Mouse (Mus musculus) neural tube, embryonic 12.5 days (tissue): ENCODE data around the gene Acsl3. TPM values are rescaled to one million over a fixed set of nuclear protein-coding genes. Genes with fewer than 3 reads are reported as not detected.
A peak's percentile ranks its signal among the peaks of the same experiment; 100 is the strongest.

Experiments
- ATAC-seq: fragments of 200-750 bp; cut with Nextera tagmentation; 2 replicates; pipeline ENCODE4 v1.8.0; 2017; ENCODE audit warnings: low read depth, mild to moderate bottlenecking, moderate TSS enrichment, moderate library complexity; ENCODE audit not compliant: low FRiP score
- H3K27ac ChIP-seq: fragments of 300-500 bp; sonication (generic); 2 replicates; pipeline ENCODE4 v1.5.1; 2016
- H3K27me3 ChIP-seq: fragments of 300-500 bp; sonication (generic); replicated peaks from 2 replicates; pipeline ENCODE4 v1.6.1; 2016; ENCODE audit warnings: mild to moderate bottlenecking
- H3K36me3 ChIP-seq: fragments of 300-500 bp; sonication (generic); 2 replicates; pipeline ENCODE4 v1.6.1; 2016; ENCODE audit warnings: mild to moderate bottlenecking
- H3K4me1 ChIP-seq: fragments of 300-500 bp; sonication (generic); 2 replicates; pipeline ENCODE4 v1.6.1; 2016
- H3K4me2 ChIP-seq: fragments of 300-500 bp; sonication (generic); replicated peaks from 2 replicates; pipeline ENCODE4 v1.6.1; 2016; ENCODE audit warnings: mild to moderate bottlenecking
- H3K4me3 ChIP-seq: fragments of 300-500 bp; sonication (generic); 2 replicates; pipeline ENCODE4 v1.5.1; 2016
- H3K9ac ChIP-seq: fragments of 300-500 bp; sonication (generic); 2 replicates; pipeline ENCODE4 v1.6.1; 2016; ENCODE audit warnings: mild to moderate bottlenecking
- H3K9me3 ChIP-seq: fragments of 300-500 bp; sonication (generic); 2 replicates; pipeline ENCODE4 v1.6.1; 2016; ENCODE audit warnings: mild to moderate bottlenecking
- WGBS: fragments of 180-500 bp; shearing (Covaris S2); methylation state at CpG from one replicate; pipeline ENCODE4 v1.1.7; 2016; 5-methylcytosine and 5-hydroxymethylcytosine counted together
- polyA plus RNA-seq: library from polyadenylated mRNA; unstranded; fragments of >200 nt; fragmentation: Nextera tagmentation; extraction: Ambion mirVana; gene quantifications from 2 replicates; pipeline ENCODE4 v1.2.1, GENCODE M21; 2016

Gene Acsl3
- polyA plus RNA-seq, 1 experiment from 2014 or later = 82.2 TPM

DNA sequence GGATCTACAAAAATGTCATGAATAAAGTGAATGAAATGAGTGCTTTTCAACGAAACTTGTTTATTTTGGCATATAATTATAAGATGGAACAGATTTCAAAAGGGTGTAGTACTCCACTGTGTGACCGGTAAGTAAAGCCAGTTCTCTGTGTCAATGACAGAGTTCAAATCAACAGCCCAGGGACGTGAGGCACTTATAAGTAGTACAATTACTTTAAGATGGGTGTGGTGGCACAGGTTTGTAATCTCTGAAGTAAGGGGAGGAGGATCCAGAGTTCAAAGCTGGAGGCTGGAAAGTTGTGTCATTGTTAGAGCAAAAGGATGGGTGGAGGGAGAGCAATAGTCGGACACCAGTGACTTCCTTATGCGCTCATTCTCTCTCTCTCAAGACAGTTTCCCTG, 39.3 kb downstream of the Acsl3 start:
- Histone ChIP-seq H3K27me3 (no peaks in the 10 kb centered on the region), H3K9ac (no peak overlapping the region), H3K9me3 (no peaks in the 10 kb centered on the region), H3K4me3 (no peak overlapping the region), H3K4me2 (no peak overlapping the region), H3K36me3 (peaks cover 76% of the 10 kb centered on the region), H3K4me1 (no peaks in the 10 kb centered on the region), H3K27ac (no peak overlapping the region)
- 91% methylated on average over 5 of the region's 5 CpGs for WGBS
- no peak for ATAC-seq

DNA sequence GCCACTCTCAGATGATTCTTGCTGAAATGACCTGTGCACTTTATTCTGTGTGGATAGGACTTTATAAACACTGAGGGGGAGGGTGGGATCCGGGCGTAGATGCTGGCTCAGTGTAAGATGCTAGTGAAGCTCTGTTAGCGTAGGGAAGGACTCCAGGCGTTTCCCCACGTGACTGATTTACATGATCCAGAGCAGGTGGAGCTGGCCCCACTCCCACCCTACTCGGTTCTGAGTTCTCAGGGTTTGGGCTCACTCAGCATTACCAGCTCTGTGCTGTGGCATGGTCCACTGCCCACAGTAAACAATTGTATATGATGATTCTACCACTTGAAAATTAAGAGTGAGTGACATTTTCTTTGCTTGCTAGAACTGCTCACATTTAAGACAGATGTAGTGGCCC, 40.5 kb downstream of the Acsl3 start:
- no peaks in the 10 kb centered on the region for H3K4me1 ChIP-seq
- no peaks in the 10 kb centered on the region for H3K27me3 ChIP-seq
- peaks cover 76% of the 10 kb centered on the region for H3K36me3 ChIP-seq
- no peak overlapping the region for H3K4me2 ChIP-seq
- H3K9ac ChIP-seq = no peak overlapping the region
- no peak overlapping the region for H3K4me3 ChIP-seq
- no peak for ATAC-seq
- 82% methylated on average over 6 of the region's 6 CpGs for WGBS
- no peaks in the 10 kb centered on the region for H3K9me3 ChIP-seq
- no peak overlapping the region for H3K27ac ChIP-seq

DNA sequence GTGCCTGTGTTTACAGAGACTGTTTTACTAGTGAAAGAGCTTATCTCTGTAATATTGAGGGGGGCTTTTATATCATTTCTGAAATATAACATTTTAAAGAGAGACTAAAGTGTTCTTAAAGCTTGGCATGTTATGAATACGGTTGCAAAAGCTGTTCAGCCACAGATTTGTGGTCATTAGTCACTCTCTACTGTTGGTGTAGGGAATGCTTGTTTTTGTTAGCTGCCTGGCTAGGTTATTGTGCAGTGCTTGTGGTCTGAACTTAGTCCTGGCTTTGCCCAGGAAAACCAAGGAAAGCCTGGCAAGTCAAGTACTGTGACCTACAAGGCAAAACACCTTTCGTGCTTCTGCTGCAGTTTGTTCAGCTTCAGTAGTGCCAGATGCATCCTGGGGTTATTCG, 44.1 kb downstream of the Acsl3 start:
- no peaks in the 10 kb centered on the region for H3K9me3 ChIP-seq
- no peak overlapping the region for H3K4me2 ChIP-seq
- no peaks in the 10 kb centered on the region for H3K27me3 ChIP-seq
- WGBS = 96% methylated on average over 3 of the region's 3 CpGs
- ATAC-seq = no peak
- H3K4me1 ChIP-seq = no peaks in the 10 kb centered on the region
- peaks cover 74% of the 10 kb centered on the region for H3K36me3 ChIP-seq
- no peak overlapping the region for H3K4me3 ChIP-seq
- H3K9ac ChIP-seq = no peak overlapping the region
- H3K27ac ChIP-seq = no peak overlapping the region

DNA sequence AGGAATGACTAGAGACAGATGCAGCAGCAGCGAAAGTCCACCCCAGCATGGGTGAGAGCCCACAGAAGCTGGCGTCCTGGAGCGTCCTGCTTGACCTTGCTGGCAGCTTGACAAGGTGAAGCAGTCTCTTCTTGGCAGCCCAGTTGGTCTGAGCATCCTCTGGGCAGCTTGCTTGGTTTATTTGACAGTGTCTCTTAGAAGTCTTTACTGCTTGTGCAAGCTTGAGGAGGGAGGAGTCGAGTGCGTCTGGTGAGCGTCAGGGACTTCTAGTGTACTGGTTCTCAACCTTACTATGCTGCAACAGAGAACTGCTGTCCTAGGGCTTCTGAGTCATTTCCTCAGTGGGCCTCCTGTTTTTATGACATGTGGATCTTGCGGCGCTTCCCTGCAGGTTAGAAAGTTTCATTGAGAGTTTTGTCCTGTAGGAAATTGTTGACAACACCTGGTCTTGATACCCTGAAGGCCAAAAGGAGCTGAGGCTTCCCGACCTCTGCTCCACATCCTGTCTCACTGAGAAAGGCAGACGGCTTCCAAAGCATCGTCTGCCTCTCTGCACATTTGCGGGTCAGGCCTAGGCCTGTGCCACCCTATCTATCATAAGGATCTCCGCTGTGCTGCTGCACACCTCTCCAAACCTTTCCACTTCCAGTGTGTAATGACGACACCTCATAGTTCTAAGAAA, 44.8 kb downstream of the Acsl3 start:
- 80% methylated on average over 14 of the region's 14 CpGs for WGBS
- ATAC-seq = no peak
- H3K36me3 ChIP-seq = peaks cover 68% of the 10 kb centered on the region
- no peak overlapping the region for H3K27ac ChIP-seq
- H3K9ac ChIP-seq = no peak overlapping the region
- no peak overlapping the region for H3K4me2 ChIP-seq
- H3K27me3 ChIP-seq = no peaks in the 10 kb centered on the region
- no peaks in the 10 kb centered on the region for H3K9me3 ChIP-seq
- no peak overlapping the region for H3K4me3 ChIP-seq
- H3K4me1 ChIP-seq = no peaks in the 10 kb centered on the region

DNA sequence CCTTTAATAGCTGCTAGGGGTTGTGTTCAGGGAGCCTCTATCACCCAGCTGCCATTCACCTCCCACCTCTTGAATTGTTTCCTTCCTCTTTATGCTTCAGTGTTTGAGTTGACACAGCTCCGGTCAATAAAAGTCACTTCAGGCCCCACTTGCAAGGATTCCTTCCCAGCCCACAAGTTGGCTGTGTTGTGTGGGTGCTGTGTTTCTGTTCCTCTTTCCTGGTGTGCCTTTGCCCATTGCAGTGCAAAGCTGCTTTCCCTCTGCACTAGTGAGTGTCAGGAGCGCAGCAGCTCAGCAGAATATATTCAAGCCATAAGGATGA, 45.3 kb downstream of the Acsl3 start:
- H3K27me3 ChIP-seq = no peaks in the 10 kb centered on the region
- peaks cover 66% of the 10 kb centered on the region for H3K36me3 ChIP-seq
- ATAC-seq = no peak
- H3K4me3 ChIP-seq = no peak overlapping the region
- 87% methylated on average over 2 of the region's 2 CpGs for WGBS
- H3K9ac ChIP-seq = no peak overlapping the region
- H3K27ac ChIP-seq = no peak overlapping the region
- H3K4me1 ChIP-seq = no peaks in the 10 kb centered on the region
- no peaks in the 10 kb centered on the region for H3K9me3 ChIP-seq
- no peak overlapping the region for H3K4me2 ChIP-seq

DNA sequence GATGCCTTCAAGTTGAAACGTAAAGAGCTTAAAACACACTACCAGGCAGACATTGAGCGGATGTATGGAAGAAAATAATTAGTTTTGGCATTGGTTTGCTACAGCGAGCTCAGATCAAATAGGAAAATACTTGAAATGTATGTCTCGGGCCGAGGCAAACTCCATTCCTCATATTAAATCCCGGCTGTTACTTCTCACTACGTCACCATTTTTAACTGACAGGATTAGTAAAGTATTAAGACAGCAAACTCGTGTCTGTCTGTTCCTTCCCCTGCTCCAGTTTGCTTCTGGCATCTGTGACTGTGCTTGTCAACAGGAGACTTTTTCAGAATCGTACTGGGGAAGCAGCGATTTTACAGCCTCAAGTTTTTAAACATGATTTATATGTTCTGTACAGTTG, 48.7 kb downstream of the Acsl3 start:
- 92% methylated on average over 10 of the region's 10 CpGs for WGBS
- no peak overlapping the region for H3K4me2 ChIP-seq
- H3K4me1 ChIP-seq = no peaks in the 10 kb centered on the region
- H3K27ac ChIP-seq = no peak overlapping the region
- H3K36me3 ChIP-seq = peaks cover 39% of the 10 kb centered on the region
- no peak overlapping the region for H3K4me3 ChIP-seq
- H3K27me3 ChIP-seq = no peaks in the 10 kb centered on the region
- ATAC-seq = no peak
- H3K9ac ChIP-seq = no peak overlapping the region
- no peaks in the 10 kb centered on the region for H3K9me3 ChIP-seq

DNA sequence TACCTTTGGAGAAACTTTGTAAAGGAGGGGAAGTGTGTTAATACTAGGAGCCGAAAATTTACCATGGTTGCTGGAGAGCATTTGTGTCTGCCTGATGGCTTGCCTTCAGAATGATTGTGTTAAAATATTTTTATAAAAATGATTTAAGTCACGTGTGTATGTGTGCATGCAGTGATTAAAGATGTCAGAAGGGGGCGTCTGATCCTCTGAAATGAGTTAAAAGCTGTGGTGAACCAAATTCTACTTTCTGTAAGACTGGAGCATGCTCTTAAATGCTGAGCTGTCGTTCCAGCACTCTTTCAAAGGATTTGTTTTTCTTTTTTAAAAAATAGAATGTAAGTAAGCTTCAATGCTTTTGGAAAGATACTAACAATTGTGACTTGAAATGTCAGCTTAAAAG, 49.7 kb downstream of the Acsl3 start:
- no peak overlapping the region for H3K4me2 ChIP-seq
- H3K36me3 ChIP-seq = peaks cover 30% of the 10 kb centered on the region
- no peaks in the 10 kb centered on the region for H3K4me1 ChIP-seq
- no peaks in the 10 kb centered on the region for H3K27me3 ChIP-seq
- no peak overlapping the region for H3K9ac ChIP-seq
- no peaks in the 10 kb centered on the region for H3K9me3 ChIP-seq
- H3K4me3 ChIP-seq = no peak overlapping the region
- 68% methylated on average over 4 of the region's 4 CpGs for WGBS
- no peak overlapping the region for H3K27ac ChIP-seq
- no peak for ATAC-seq

DNA sequence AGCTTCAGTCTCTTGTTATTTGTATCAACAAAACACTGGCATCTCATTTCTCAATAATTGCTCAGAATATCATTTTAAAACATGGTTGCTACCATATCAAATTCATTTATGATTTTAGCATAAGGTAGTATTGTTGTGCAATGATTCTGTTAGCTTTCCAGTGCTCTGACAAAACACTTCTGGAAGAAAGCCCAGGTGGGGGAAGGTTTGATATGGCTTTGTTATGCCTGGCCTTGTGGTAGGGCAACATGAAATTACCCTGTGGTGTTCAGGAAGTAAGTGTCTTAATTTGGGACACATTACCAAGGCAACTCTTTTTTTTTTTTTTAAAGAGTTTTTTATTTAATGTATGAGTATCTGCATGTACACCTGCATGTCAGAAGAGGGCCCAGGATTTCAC, 52.4 kb downstream of the Acsl3 start:
- no peaks in the 10 kb centered on the region for H3K9me3 ChIP-seq
- H3K4me2 ChIP-seq = no peak overlapping the region
- no peak overlapping the region for H3K9ac ChIP-seq
- no peaks in the 10 kb centered on the region for H3K27me3 ChIP-seq
- H3K4me3 ChIP-seq = no peak overlapping the region
- no peak for ATAC-seq
- H3K36me3 ChIP-seq = peaks cover 6% of the 10 kb centered on the region; the same call in 1 of the 2 replicates
- H3K27ac ChIP-seq = no peak overlapping the region
- H3K4me1 ChIP-seq = no peaks in the 10 kb centered on the region

DNA sequence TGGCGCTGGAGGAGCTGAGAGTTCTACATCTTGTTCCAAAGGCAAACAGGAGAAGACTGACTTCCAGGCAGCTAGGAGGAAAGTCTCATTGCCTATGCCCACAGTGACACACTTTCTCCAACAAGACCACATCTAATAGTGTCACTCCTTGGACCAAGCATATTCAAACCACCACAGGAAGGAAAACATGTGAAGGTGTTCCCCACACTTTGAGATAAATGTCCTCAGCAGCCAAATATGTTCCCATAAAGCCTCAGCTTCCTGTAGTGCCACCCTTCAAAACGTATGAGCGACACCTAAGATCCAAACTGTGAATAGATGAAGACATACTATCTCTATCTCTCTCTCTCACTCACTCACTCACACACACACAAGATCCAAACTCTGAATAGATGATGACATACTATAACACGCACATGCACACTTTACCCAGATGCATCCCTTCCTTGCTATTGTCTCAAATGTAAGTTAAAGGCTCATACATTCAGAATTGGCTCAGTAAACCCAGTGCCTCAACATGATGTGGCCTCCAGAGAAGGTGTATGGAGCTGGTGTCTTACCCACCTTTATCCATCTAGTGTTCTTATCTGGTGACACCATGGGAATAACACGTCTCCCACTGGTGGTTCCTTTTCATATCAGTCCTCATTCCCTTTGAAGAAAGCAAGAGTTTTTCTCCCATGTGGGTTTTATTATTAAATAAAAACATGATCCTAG, 53.1 kb downstream of the Acsl3 start:
- Histone ChIP-seq H3K27ac (no peak overlapping the region), H3K9me3 (no peaks in the 10 kb centered on the region), H3K4me1 (no peaks in the 10 kb centered on the region), H3K27me3 (no peaks in the 10 kb centered on the region), H3K9ac (no peak overlapping the region), H3K4me3 (no peak overlapping the region), H3K4me2 (no peak overlapping the region), H3K36me3 (no peaks in the 10 kb centered on the region)
- WGBS = 91% methylated on average over 5 of the region's 5 CpGs
- ATAC-seq = no peak

DNA sequence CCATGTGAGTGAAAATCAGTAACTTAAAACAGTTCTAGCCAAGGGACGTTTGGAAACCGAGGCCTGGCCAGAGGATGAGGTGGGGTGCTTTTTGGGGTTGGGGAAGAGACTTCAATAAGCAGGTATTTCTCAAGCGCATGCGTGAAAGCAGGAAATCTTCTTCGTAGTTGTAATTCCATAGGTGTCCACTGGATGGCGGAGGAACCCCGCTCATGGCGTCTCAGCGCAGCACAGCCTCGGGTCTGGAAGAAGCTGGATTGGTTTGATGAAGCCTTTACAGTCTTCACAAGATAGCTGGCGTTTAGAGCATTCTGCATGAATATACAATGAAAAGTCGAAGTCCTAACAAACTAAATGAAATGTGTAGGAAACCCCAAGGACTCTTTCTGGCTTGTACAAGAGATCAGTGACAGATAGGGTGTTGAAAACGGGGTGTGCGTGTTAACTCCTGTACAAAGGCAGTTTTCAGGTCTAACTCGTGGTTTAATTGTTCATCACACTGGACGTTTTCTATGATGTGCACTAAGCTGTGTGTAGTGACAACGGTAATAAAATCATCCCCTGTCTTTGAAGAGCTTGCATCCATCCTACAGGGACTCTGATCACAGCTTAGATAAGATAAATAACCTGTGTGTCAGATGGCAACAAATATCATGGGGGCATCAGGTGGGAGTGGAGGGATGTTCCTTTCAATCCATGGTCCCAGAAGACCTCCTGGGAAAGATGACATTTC, 67.0 kb downstream of the Acsl3 start:
- WGBS = 18% methylated on average over 17 of the region's 17 CpGs
- Histone ChIP-seq H3K9me3 (no peaks in the 10 kb centered on the region), H3K27me3 (no peaks in the 10 kb centered on the region), H3K4me2 (peak overlapping the region; percentile 23; the same call in 1 of the 2 replicates), H3K27ac (no peak overlapping the region), H3K9ac (no peak overlapping the region), H3K36me3 (no peaks in the 10 kb centered on the region), H3K4me3 (no peak overlapping the region), H3K4me1 (0 out of 2 replicates have a peak, but pooled peaks cover 4% of the 10 kb centered on the region)
- peak; percentile 81 for ATAC-seq

DNA sequence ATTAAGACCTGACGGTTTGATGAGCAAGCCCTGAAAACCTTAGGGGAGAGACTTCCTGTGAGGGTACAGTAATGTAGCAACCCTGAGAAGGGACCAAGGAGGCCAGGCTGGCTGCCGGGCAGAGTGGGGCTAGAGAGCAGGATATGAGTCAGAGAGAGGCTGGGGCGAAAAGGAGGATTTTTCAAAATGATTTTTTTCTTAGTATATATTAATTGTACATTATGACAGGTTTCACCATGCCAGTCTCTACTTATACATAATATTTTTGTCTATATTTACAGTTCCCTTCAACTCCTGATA, 67.5 kb downstream of the Acsl3 start:
- Histone ChIP-seq H3K27ac (no peak overlapping the region), H3K4me3 (no peak overlapping the region), H3K4me1 (0 out of 2 replicates have a peak, but pooled peaks cover 4% of the 10 kb centered on the region), H3K36me3 (no peaks in the 10 kb centered on the region), H3K4me2 (no peak overlapping the region), H3K9ac (no peak overlapping the region), H3K9me3 (no peaks in the 10 kb centered on the region), H3K27me3 (no peaks in the 10 kb centered on the region)
- 58% methylated on average over 3 of the region's 3 CpGs for WGBS
- ATAC-seq = peak; percentile 49; the same call in 1 of the 2 replicates

DNA sequence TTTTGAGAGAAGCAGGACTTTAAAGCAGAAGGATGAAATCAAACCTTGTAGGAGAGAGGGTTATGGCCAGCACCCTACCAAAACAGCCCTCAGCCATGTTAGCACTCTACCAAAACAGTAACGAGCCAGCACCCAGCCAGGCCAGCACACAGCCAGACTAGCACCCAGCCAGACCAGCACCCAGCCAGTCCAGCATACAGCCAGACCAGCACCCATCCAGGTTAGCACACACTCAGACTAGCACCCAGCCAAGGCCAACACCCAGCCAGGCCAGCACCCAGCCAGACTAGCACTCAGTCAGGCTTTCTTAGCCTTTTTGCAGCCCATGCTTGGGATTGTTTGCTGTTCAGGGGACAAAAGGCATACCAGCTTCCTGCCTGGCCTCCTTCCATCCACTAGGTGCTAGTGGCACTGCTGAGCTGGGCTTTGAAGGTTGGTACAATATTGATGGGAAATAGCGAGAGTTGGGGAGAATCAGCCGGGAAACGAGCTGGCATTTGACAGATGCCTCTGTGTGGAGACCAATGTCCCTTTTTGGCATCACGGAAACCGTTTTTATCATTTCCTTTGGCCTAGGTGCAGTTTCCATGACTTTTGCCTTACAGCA, 68.1 kb downstream of the Acsl3 start:
- peak overlapping the region; percentile 17; the same call in 1 of the 2 replicates for H3K27ac ChIP-seq
- no peaks in the 10 kb centered on the region for H3K9me3 ChIP-seq
- H3K4me3 ChIP-seq = no peak overlapping the region
- H3K9ac ChIP-seq = no peak overlapping the region
- no peak overlapping the region for H3K4me2 ChIP-seq
- H3K27me3 ChIP-seq = no peaks in the 10 kb centered on the region
- WGBS = 62% methylated on average over 6 of the region's 6 CpGs
- H3K36me3 ChIP-seq = no peaks in the 10 kb centered on the region
- peak; percentile 56 for ATAC-seq
- H3K4me1 ChIP-seq = 0 out of 2 replicates have a peak, but pooled peaks cover 4% of the 10 kb centered on the region
